Mouse (Mus musculus) ES-E14 (cell line): ENCODE data around the gene Plxnd1.

ENCODE experiments used
- CHD2 ChIP-seq: IDR thresholded peaks from 2 replicates; pipeline ENCODE4 v1.6.1; 2014; ENCODE audit warnings: mild to moderate bottlenecking, low read depth, low read length, inconsistent platforms
- HCFC1 ChIP-seq: IDR thresholded peaks from 2 replicates; pipeline ENCODE4 v1.6.1; 2012; ENCODE audit warnings: low read length, inconsistent platforms, borderline replicate concordance; ENCODE audit not compliant: insufficient read depth
- MAFK ChIP-seq: IDR thresholded peaks from 2 replicates; pipeline ENCODE4 v1.6.1; 2014; ENCODE audit warnings: mild to moderate bottlenecking, low read depth, low read length, inconsistent platforms; ENCODE audit not compliant: insufficient read depth

GRCm38 (mm10) chr6:116037281-116037831, 42.6 kb upstream of the Plxnd1 start:
- TF ChIP-seq MAFK (no peak), HCFC1 (no peak), CHD2 (no peak)
